Mouse (Mus musculus): ENCODE results near the gene Sf3b4.

GRCm38 (mm10) chr3:96196437-96197128 lies 24.5 kb downstream of the Sf3b4 start:
- no peak for TF ChIP-seq CTCF (conservative IDR thresholded peaks at IDR 0.05; ENCODE audit: insufficient read depth, insufficient read length, low read depth, low read length)
- no peak for TF ChIP-seq POLR2A (IDR thresholded peaks at IDR 0.05; ENCODE audit: low read depth, low read length)

Data from kidney, adult 2 months (tissue).